Mouse (Mus musculus) lung, postnatal 0 days (tissue): ENCODE results near the gene Slc4a10. TPM values are rescaled to one million over a fixed set of nuclear protein-coding genes. Genes with fewer than 3 reads are reported as not detected.

ENCODE experiments used
- ATAC-seq: fragments of 200-750 bp; cut with Nextera tagmentation; 2 replicates; pipeline ENCODE4 v1.8.0; 2017; ENCODE audit warnings: moderate library complexity
- DNase-seq: peaks from one replicate; pipeline ENCODE4 v3.0.0-alpha.2; 2016; ENCODE audit warnings: low spot score
- H3K27ac ChIP-seq: fragments of 300-500 bp; sonication (generic); 2 replicates; pipeline ENCODE4 v1.5.1; 2014; ENCODE audit warnings: antibody characterized with exemption, mild to moderate bottlenecking, low read length, mixed read lengths
- H3K27me3 ChIP-seq: fragments of 300-500 bp; sonication (generic); replicated peaks from 2 replicates; pipeline ENCODE4 v1.6.1; 2014; ENCODE audit warnings: low read length, mixed read lengths; ENCODE audit not compliant: insufficient read depth
- H3K36me3 ChIP-seq: fragments of 300-500 bp; sonication (generic); 2 replicates; pipeline ENCODE4 v1.6.1; 2014; ENCODE audit warnings: low read length, mixed read lengths; ENCODE audit not compliant: insufficient read depth
- H3K4me1 ChIP-seq: fragments of 300-500 bp; sonication (generic); 2 replicates; pipeline ENCODE4 v1.6.1; 2014; ENCODE audit warnings: antibody characterized with exemption, low read depth, low read length, mixed read lengths; ENCODE audit not compliant: insufficient read depth
- H3K4me2 ChIP-seq: fragments of 300-500 bp; sonication (generic); replicated peaks from 2 replicates; pipeline ENCODE4 v1.6.1; 2014; ENCODE audit warnings: low read depth, mild to moderate bottlenecking, low read length, moderate library complexity, mixed read lengths
- H3K4me3 ChIP-seq: fragments of 300-500 bp; sonication (generic); 2 replicates; pipeline ENCODE4 v1.5.1; 2014; ENCODE audit warnings: low read depth, low read length
- H3K9ac ChIP-seq: fragments of 300-500 bp; sonication (generic); replicated peaks from 2 replicates; pipeline ENCODE4 v1.6.1; 2014; ENCODE audit warnings: low read depth, mild to moderate bottlenecking
- H3K9me3 ChIP-seq: fragments of 300-500 bp; sonication (generic); 2 replicates; pipeline ENCODE4 v1.6.1; 2016; ENCODE audit warnings: low read length, mixed read lengths
- CTCF ChIP-seq: IDR thresholded peaks from 2 replicates; pipeline ENCODE4 v1.5.1; 2016; ENCODE audit warnings: antibody characterized with exemption, mild to moderate bottlenecking
- EP300 ChIP-seq: IDR thresholded peaks from 2 replicates; pipeline ENCODE4 v1.6.1; 2016; ENCODE audit warnings: antibody characterized with exemption, mild to moderate bottlenecking, control low read depth
- WGBS: fragments of 180-500 bp; shearing (Covaris S2); extraction: QIAGEN DNeasy Blood & Tissue Kit; methylation state at CpG from one replicate; pipeline ENCODE4 v1.1.7; 2014; 5-methylcytosine and 5-hydroxymethylcytosine counted together
- polyA plus RNA-seq: library from polyadenylated mRNA; unstranded; fragments of >200 nt; fragmentation: Nextera tagmentation; extraction: Ambion mirVana; gene quantifications from 2 replicates; pipeline ENCODE4 v1.2.1, GENCODE M21; 2015

The Slc4a10 gene
- polyA plus RNA-seq, 1 experiment from 2014 or later, result 0.17 TPM

GRCm38 (mm10) chr2:62319489-62319888 lies 273.2 kb downstream of the Slc4a10 start:
- no peak overlapping the region for H3K4me2 ChIP-seq
- ATAC-seq (no peak), DNase-seq (peak; percentile 5)
- WGBS, result 47% methylated on average over 3 of the region's 3 CpGs
- no peak for TF ChIP-seq CTCF
- no peak for TF ChIP-seq EP300
- H3K27ac ChIP-seq, result no peak overlapping the region
- H3K36me3 ChIP-seq, result no peaks in the 10 kb centered on the region
- H3K4me1 ChIP-seq, result no peaks in the 10 kb centered on the region
- H3K4me3 ChIP-seq, result no peak overlapping the region
- H3K9ac ChIP-seq, result no peak overlapping the region
- H3K9me3 ChIP-seq, result no peaks in the 10 kb centered on the region
- H3K27me3 ChIP-seq, result no peaks in the 10 kb centered on the region

DNA sequence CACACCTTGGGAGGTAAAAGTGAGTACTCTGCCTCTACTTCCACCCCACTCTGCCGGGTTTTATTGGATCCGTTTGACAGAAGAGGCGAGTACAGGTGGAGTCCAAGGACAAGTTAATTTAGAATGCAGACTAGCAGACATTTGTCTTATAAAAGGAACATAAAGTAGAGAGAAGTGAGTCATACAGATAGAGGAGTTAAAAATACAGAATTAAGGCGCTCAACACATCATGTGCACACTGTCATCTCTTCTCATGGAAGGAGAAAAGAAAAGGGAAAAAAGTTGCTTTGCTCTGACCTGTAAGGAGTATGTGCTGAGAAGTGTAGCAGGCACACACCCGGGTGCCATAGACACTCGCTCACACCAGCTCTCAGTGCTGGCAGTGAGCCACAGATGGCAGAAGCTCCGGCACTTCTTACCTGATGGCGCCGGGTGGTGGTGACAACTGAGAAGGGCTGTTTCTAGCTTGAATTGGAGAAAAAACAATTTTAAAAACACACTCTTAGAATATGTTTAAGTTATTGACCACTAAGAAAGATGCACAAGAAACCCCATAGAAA lies 276.9 kb downstream of the Slc4a10 start:
- Histone ChIP-seq H3K27ac (no peak overlapping the region), H3K27me3 (no peaks in the 10 kb centered on the region), H3K4me2 (no peak overlapping the region), H3K9me3 (no peaks in the 10 kb centered on the region), H3K4me1 (no peaks in the 10 kb centered on the region), H3K9ac (no peak overlapping the region), H3K4me3 (no peak overlapping the region), H3K36me3 (no peaks in the 10 kb centered on the region)
- DNase-seq (no peak), ATAC-seq (no peak)
- no peak for TF ChIP-seq EP300
- TF ChIP-seq CTCF, result no peak
- WGBS, result 72% methylated on average over 9 of the region's 9 CpGs

- Histone ChIP-seq H3K36me3 (no peaks in the 10 kb centered on the region), H3K4me2 (no peak overlapping the region), H3K9me3 (no peaks in the 10 kb centered on the region), H3K9ac (no peak overlapping the region), H3K27me3 (no peaks in the 10 kb centered on the region), H3K4me1 (no peaks in the 10 kb centered on the region), H3K4me3 (no peak overlapping the region), H3K27ac (no peak overlapping the region)
- TF ChIP-seq CTCF, result no peak
- WGBS, result 76% methylated on average over 2 of the region's 2 CpGs
- DNase-seq (peak; percentile 14), ATAC-seq (no peak)
Observed at GRCm38 (mm10) chr2:62325388-62325787, 279.1 kb downstream of the Slc4a10 start.

- no peak overlapping the region for H3K4me3 ChIP-seq
- H3K4me1 ChIP-seq, result no peaks in the 10 kb centered on the region
- no peaks in the 10 kb centered on the region for H3K9me3 ChIP-seq
- TF ChIP-seq EP300 (no peak), CTCF (no peak)
- DNase-seq, result no peak
- no peak overlapping the region for H3K4me2 ChIP-seq
- WGBS, result 50% methylated on average over 4 of the region's 4 CpGs
- H3K27me3 ChIP-seq, result no peaks in the 10 kb centered on the region
- no peak for ATAC-seq
- no peak overlapping the region for H3K9ac ChIP-seq
- no peak overlapping the region for H3K27ac ChIP-seq
- H3K36me3 ChIP-seq, result no peaks in the 10 kb centered on the region
Observed at GRCm38 (mm10) chr2:62331913-62332312, 285.7 kb downstream of the Slc4a10 start.

DNA sequence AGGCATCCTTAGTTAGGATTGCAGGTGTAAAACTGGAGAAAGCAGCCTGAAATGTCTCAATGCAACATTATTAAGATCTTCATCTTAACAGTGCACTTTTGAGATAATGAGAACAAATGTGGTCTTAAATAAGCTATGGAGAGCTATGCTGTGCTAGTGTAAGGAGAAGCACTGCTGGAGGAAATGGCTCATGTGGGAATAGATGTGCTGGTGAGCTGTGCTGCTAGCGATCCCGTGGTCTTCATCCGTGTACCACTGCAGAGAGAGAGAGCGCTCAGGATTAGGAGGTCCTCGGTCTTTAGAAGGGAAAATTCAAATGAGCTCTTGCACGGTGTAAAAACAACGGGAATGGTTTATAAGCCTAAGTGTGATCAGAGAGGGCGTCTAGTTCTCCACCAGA lies 286.2 kb downstream of the Slc4a10 start:
- Histone ChIP-seq H3K9me3 (no peaks in the 10 kb centered on the region), H3K27ac (no peak overlapping the region), H3K27me3 (no peaks in the 10 kb centered on the region), H3K9ac (no peak overlapping the region), H3K36me3 (no peaks in the 10 kb centered on the region), H3K4me1 (no peaks in the 10 kb centered on the region), H3K4me3 (no peak overlapping the region), H3K4me2 (no peak overlapping the region)
- WGBS, result 75% methylated on average over 8 of the region's 8 CpGs
- DNase-seq (no peak), ATAC-seq (no peak)
- TF ChIP-seq EP300 (no peak), CTCF (no peak)

DNA sequence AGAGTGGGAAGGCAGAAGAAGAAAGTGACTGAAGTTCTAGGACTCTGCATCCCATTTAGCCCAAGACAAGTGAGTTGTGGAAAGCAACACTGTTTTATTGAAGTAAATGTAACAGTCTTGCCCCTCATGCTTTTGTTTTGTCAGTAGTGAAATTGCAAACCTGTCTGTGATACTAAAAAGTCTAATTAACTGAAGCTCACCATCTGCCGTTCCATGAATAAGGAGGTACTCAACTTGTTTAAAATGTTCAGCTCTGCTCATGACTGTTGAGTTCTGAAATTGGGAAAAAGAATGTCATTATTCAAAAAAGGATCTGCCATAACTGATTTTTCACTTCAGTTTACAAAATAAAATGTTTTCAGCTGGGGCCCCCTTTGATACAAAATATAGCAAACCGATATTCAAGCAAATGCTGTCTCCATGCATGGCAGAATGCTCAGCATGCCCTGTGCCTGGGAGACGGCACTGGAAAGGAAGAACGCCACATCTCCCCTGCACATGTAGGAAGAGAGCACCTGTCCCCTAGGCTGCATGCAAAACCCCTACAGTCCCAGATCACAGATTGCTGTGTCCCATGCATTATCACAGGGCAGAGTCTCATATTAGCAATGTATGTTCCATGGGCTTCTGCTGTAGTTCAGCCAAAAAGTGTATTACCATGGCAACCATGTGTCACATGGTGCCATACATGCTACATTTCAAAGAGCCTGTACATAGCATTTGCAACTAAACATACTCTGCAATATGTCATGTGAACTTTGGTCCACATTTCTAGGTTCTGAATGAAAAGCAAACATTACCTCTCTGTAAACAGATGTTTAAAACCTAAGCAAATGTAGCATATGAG lies 288.4 kb downstream of the Slc4a10 start:
- no peak for ATAC-seq
- Histone ChIP-seq H3K4me3 (no peak overlapping the region), H3K4me1 (no peaks in the 10 kb centered on the region), H3K4me2 (no peak overlapping the region), H3K9ac (no peak overlapping the region), H3K27ac (no peak overlapping the region), H3K36me3 (no peaks in the 10 kb centered on the region), H3K27me3 (no peaks in the 10 kb centered on the region), H3K9me3 (no peaks in the 10 kb centered on the region)
- no peak for DNase-seq
- TF ChIP-seq CTCF (no peak), EP300 (no peak)
- WGBS, result 86% methylated on average over 4 of the region's 4 CpGs
